Mouse (Mus musculus) ES-E14 (cell line): ENCODE results near the gene Tnfrsf4. TPM values are rescaled to one million over a fixed set of nuclear protein-coding genes. Genes with fewer than 3 reads are reported as not detected.

Experiments used
- DNase-seq: peaks from one replicate; pipeline ENCODE4 v3.0.0-alpha.2; 2013; ENCODE audit warnings: low read depth, low spot score
- H3K27ac ChIP-seq: 2 replicates; pipeline ENCODE4 v1.5.1; 2012; ENCODE audit warnings: low read depth, mild to moderate bottlenecking, low read length, moderate library complexity, mixed read lengths; ENCODE audit not compliant: poor library complexity, insufficient read depth, severe bottlenecking
- H3K36me3 ChIP-seq: 2 replicates; pipeline ENCODE4 v1.6.1; 2012; ENCODE audit warnings: mild to moderate bottlenecking, low read length, moderate library complexity, mixed read lengths; ENCODE audit not compliant: control insufficient read depth, poor library complexity, insufficient read depth, severe bottlenecking
- H3K4me1 ChIP-seq, 2 experiments: fragments of 150-350 bp in 1 of 2; sonication (generic) in 1 of 2; 2 replicates each; pipeline ENCODE4 v1.6.1; 2012; ENCODE audit warnings: low read length in 2 of 2, mild to moderate bottlenecking in 1 of 2, mixed read lengths in 1 of 2; ENCODE audit not compliant: control insufficient read depth in 2 of 2, insufficient read depth in 2 of 2, poor library complexity in 1 of 2
- H3K4me3 ChIP-seq, 2 experiments: fragments of 150-350 bp in 1 of 2; sonication (generic) in 1 of 2; 2 replicates each; pipeline ENCODE4 v1.5.1; 2012; ENCODE audit warnings: low read length in 2 of 2, low read depth in 1 of 2, mild to moderate bottlenecking in 1 of 2, mixed read lengths in 1 of 2; ENCODE audit not compliant: insufficient read depth in 1 of 2, poor library complexity in 1 of 2, severe bottlenecking in 1 of 2
- H3K9ac ChIP-seq: 2 replicates; pipeline ENCODE4 v1.6.1; 2012; ENCODE audit warnings: low read depth, mild to moderate bottlenecking, low read length, mixed read lengths; ENCODE audit not compliant: poor library complexity, insufficient read depth, severe bottlenecking
- H3K9me3 ChIP-seq: fragments of 150-350 bp; sonication (generic); 2 replicates; pipeline ENCODE4 v1.6.1; 2012; ENCODE audit warnings: low read depth, mild to moderate bottlenecking, low read length; ENCODE audit not compliant: control insufficient read depth, insufficient read depth
- HCFC1 ChIP-seq: IDR thresholded peaks from 2 replicates; pipeline ENCODE4 v1.6.1; 2012; ENCODE audit warnings: low read length, inconsistent platforms, borderline replicate concordance; ENCODE audit not compliant: insufficient read depth
- MAFK ChIP-seq: IDR thresholded peaks from 2 replicates; pipeline ENCODE4 v1.6.1; 2014; ENCODE audit warnings: mild to moderate bottlenecking, low read depth, low read length, inconsistent platforms; ENCODE audit not compliant: insufficient read depth
- ZC3H11A ChIP-seq: IDR thresholded peaks from 2 replicates; pipeline ENCODE4 v1.6.1; 2012; ENCODE audit warnings: low read depth, mild to moderate bottlenecking, inconsistent platforms, low read length, borderline replicate concordance
- ZNF384 ChIP-seq: IDR thresholded peaks from 2 replicates; pipeline ENCODE4 v1.6.1; 2012; ENCODE audit warnings: low read depth, low read length, inconsistent platforms
- in situ Hi-C, 2 experiments: fragments of 600-800 bp; cut with MboI; formaldehyde crosslinking; loops; one replicate each; pipeline ENCODE4 v1.15.1; 2025; ENCODE audit warnings: low sequenced_read_pairs in 2 of 2, inconsistent platforms in 1 of 2; ENCODE audit not compliant: unreplicated experiment in 2 of 2
- total RNA-seq: library from RNA; depleted of rRNA; stranded (reverse); fragments of 300-350 nt; gene quantifications from 2 replicates; pipeline ENCODE4 v1.2.3, GENCODE M21; 2012; rRNA removed

Tnfrsf4 gene
- total RNA-seq, 1 experiment, result 2.4 TPM

GRCm38 (mm10) chr4:156065156-156065894, 51.7 kb downstream of the Tnfrsf4 start:
- Histone ChIP-seq H3K4me1 (peaks cover 18 to 38% of the 10 kb centered on the region in 2 experiments; a peak in 3 of 4 replicates), H3K27ac (no peak overlapping the region), H3K36me3 (no peaks in the 10 kb centered on the region), H3K9me3 (no peaks in the 10 kb centered on the region), H3K9ac (no peak overlapping the region), H3K4me3 (no peak overlapping the region)
- no peak for TF ChIP-seq ZNF384
- TF ChIP-seq MAFK, result no peak
- TF ChIP-seq ZC3H11A, result no peak
- TF ChIP-seq HCFC1, result no peak
- in situ Hi-C loops, result no loop called here
- DNase-seq, result no peak

Other genes with a start within 250 kb of the Tnfrsf4 start
- 4.6 and 10.6 TPM in 2 replicates for gene Vwa1, start 239.1 kb upstream of the Tnfrsf4 start, total RNA-seq
- 0.09 and 0.11 TPM in 2 replicates for gene Tmem88b, start 228.0 kb upstream of the Tnfrsf4 start, total RNA-seq
- 0.49 and 0.74 TPM in 2 replicates for gene Ankrd65, start 223.4 kb upstream of the Tnfrsf4 start, total RNA-seq
- 114 and 157 TPM in 2 replicates for gene Mrpl20, start 211.0 kb upstream of the Tnfrsf4 start, total RNA-seq
- gene Ccnl2, start 201.4 kb upstream of the Tnfrsf4 start, total RNA-seq, result 103 and 171 TPM in 2 replicates
- 156 and 162 TPM in 2 replicates for gene Aurkaip1, start 182.6 kb upstream of the Tnfrsf4 start, total RNA-seq
- gene Mxra8, start 174.2 kb upstream of the Tnfrsf4 start, total RNA-seq, result 14.2 and 14.4 TPM in 2 replicates
- gene Dvl1, start 166.4 kb upstream of the Tnfrsf4 start, total RNA-seq, result 49.8 and 88.0 TPM in 2 replicates
- 0.40 and 0.58 TPM in 2 replicates for gene Tas1r3, start 150.5 kb upstream of the Tnfrsf4 start, total RNA-seq
- 9.7 and 10.1 TPM in 2 replicates for gene Cptp, start 144.4 kb upstream of the Tnfrsf4 start, total RNA-seq
- 106 and 119 TPM in 2 replicates for gene Ints11, start 144.3 kb upstream of the Tnfrsf4 start, total RNA-seq
- gene Pusl1, start 122.1 kb upstream of the Tnfrsf4 start, total RNA-seq, result 62.2 and 104 TPM in 2 replicates
- 17.1 and 32.0 TPM in 2 replicates for gene Acap3, start 122.0 kb upstream of the Tnfrsf4 start, total RNA-seq
- 57.9 and 74.1 TPM in 2 replicates for gene Ube2j2, start 70.0 kb upstream of the Tnfrsf4 start, total RNA-seq
- 6.4 and 10.3 TPM in 2 replicates for gene C1qtnf12, start 51.5 kb upstream of the Tnfrsf4 start, total RNA-seq
- 11.9 and 20.6 TPM in 2 replicates for gene B3galt6, start 21.2 kb upstream of the Tnfrsf4 start, total RNA-seq
- 176 and 257 TPM in 2 replicates for gene Sdf4, start 21.0 kb upstream of the Tnfrsf4 start, total RNA-seq
- 0.62 and 1.1 TPM in 2 replicates for gene Tnfrsf18, start 12.3 kb downstream of the Tnfrsf4 start, total RNA-seq
- 0.22 and 0.37 TPM in 2 replicates for gene Ttll10, start 45.6 kb downstream of the Tnfrsf4 start, total RNA-seq
- gene 9430015G10Rik, start 96.1 kb downstream of the Tnfrsf4 start, total RNA-seq, result 83.4 and 131 TPM in 2 replicates
- 1.7 and 2.2 TPM in 2 replicates for gene Rnf223, start 116.7 kb downstream of the Tnfrsf4 start, total RNA-seq
- gene Agrn, start 183.6 kb downstream of the Tnfrsf4 start, total RNA-seq, result 214 and 296 TPM in 2 replicates
- gene Isg15, start 187.0 kb downstream of the Tnfrsf4 start, total RNA-seq, result 0.67 and 0.79 TPM in 2 replicates
- gene AW011738, start 189.5 kb downstream of the Tnfrsf4 start, total RNA-seq, result 0.21 and 0.27 TPM in 2 replicates
- gene Perm1, start 202.0 kb downstream of the Tnfrsf4 start, total RNA-seq, result 0.16 and 0.18 TPM in 2 replicates
- gene Plekhn1, start 221.0 kb downstream of the Tnfrsf4 start, total RNA-seq, result 15.2 and 31.2 TPM in 2 replicates
- 108 and 147 TPM in 2 replicates for gene Noc2l, start 222.2 kb downstream of the Tnfrsf4 start, total RNA-seq
- 1.4 and 2.3 TPM in 2 replicates for gene Samd11, start 241.8 kb downstream of the Tnfrsf4 start, total RNA-seq